Mouse (Mus musculus): ENCODE data around the gene Nrsn2. TPM values are rescaled to one million over a fixed set of nuclear protein-coding genes. Genes with fewer than 3 reads are reported as not detected.
A peak's percentile ranks its signal among the peaks of the same experiment; 100 is the strongest.

Nrsn2 gene
- polyA plus RNA-seq (2015; fragmentation: Nextera tagmentation; extraction: Ambion mirVana), result 1.0 and 1.5 TPM in 2 replicates

DNA sequence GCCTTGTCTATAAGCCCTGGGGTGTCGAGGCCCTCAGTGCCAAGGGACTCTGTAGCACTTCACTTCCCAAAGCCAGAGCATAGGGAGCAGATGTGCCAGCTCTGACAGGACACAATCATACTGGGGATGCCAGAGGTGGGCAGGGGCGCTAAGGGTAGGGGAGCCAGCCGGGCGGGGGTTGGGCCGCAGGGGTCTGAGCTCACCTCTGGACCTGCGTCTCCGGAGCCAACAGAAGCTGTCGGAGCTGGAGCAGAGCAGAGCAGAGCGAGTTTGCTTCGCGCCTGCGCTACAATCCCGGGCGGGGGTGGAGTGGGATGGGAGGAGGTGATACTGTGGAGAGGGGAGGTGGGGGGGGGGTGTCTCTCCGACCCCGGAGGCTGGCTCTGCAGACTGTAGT is at the start of gene Nrsn2:
Nrsn2 (minus strand) TSS at position 294 of the 397 bp plus-strand sequence.
- no peak within 1 kb of the TSS for H3K9ac ChIP-seq
- H3K9me3 ChIP-seq, result no peaks in the 10 kb centered on the region
- H3K27me3 ChIP-seq, result peaks cover 23% of the 10 kb centered on the region
- H3K4me1 ChIP-seq, result peaks cover 14% of the 10 kb centered on the region
- no peaks in the 10 kb centered on the region for H3K36me3 ChIP-seq
- peak within 1 kb of the TSS; percentile 16 for H3K4me3 ChIP-seq
- 1% methylated on average over 11 of the region's 16 CpGs for WGBS
- ATAC-seq (ENCODE audit: insufficient number of reproducible peaks, low FRiP score, low TSS enrichment, low read depth), result no peak
- no peak within 1 kb of the TSS for H3K27ac ChIP-seq
- peak within 1 kb of the TSS; percentile 32 for H3K4me2 ChIP-seq

DNA sequence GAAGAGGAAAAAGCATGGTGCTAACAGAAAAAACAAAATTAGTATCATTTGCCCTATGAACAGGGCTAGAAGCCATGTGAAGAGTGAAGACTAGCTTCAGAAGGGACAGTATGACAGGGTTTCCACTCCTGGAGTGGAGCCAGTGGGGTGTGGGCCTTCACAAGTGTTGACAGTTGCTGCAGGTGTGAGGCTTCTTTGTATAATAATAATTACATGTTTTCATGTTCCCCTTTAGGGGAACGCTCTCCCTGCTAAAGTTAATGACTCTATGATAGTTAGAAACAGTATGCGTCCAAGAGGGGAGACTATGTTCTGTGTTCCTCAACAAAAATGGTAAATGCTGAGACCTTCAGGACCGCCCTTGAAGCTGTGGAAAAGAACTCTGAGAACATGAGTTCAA is 39.3 kb upstream of the Nrsn2 start:
- Histone ChIP-seq H3K27me3 (no peaks in the 10 kb centered on the region), H3K4me3 (peak overlapping the region; percentile 80; the same call in 1 of the 2 replicates), H3K9ac (no peak overlapping the region), H3K4me2 (peak overlapping the region; percentile 84; the same call in 1 of the 2 replicates), H3K9me3 (no peaks in the 10 kb centered on the region), H3K27ac (peak overlapping the region; percentile 96), H3K4me1 (peaks cover 32% of the 10 kb centered on the region), H3K36me3 (no peaks in the 10 kb centered on the region)
- ATAC-seq (ENCODE audit: insufficient number of reproducible peaks, low FRiP score, low TSS enrichment, low read depth), result no peak
- WGBS, result 91% methylated on average over 3 of the region's 3 CpGs

DNA sequence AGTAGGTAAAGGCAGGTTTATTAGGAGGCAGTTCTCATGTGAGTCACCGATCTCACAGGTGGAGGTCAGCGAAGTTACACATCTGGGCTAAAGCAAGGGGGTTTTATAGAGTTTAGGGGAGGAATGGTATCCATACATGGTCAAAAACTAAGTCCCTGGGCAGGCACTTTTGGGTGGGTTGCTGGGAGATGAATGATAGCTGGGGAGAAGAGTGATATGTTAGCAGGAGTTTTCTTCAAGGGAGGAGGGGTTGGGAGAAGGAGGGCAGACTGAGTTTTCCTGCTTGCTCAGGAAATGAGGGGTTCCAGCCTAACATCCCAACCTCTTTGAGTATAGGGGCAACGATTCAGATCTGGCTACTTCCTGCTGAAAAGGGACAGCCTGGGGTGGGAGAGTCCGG is 38.8 kb upstream of the Nrsn2 start, which contains the start of gene 6820408C15Rik:
6820408C15Rik (plus strand) TSS at position 301 of the 400 bp plus-strand sequence.
- H3K9ac ChIP-seq, result peak within 1 kb of the TSS; percentile 90
- no peaks in the 10 kb centered on the region for H3K27me3 ChIP-seq
- no peak for ATAC-seq (ENCODE audit: insufficient number of reproducible peaks, low FRiP score, low TSS enrichment, low read depth)
- peak within 1 kb of the TSS; percentile 96 for H3K27ac ChIP-seq
- 20% methylated on average over 4 of the region's 4 CpGs for WGBS
- H3K4me2 ChIP-seq, result peak within 1 kb of the TSS; percentile 84
- no peaks in the 10 kb centered on the region for H3K36me3 ChIP-seq
- no peaks in the 10 kb centered on the region for H3K9me3 ChIP-seq
- peaks cover 37% of the 10 kb centered on the region for H3K4me1 ChIP-seq
- peak within 1 kb of the TSS; percentile 80 for H3K4me3 ChIP-seq

DNA sequence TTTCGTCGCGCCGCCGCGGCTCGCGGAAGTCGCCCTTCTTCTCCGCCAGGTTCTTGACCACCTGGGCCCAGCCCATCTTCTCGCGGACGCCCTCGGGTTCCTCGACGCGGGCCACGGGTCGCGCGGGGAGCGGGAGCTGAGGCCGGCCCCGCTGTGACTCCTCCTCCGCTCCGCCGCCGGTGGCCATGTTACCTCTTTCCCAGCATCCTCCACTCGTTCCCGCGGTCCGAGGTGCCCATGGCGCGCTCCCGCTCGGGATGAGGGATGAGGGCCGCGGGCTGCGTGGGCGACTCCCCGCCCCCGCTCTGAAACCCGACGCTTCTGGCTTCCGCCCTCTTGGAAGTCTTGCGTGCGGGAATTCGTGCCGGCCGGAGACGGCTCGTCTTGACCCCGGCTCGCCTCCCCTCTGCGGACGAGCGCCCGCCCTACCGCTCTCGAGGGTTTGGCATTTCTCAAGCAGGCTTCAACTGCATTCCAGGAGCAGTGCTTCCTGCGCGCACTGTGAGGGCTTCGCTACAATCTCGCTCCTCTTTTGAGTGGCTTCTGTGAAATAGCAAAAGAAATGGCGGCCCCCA is 38.2 kb upstream of the Nrsn2 start, which contains the start of gene Zcchc3:
Zcchc3 (minus strand) TSS at position 437 of the 575 bp plus-strand sequence.
- peak within 1 kb of the TSS; percentile 96 for H3K27ac ChIP-seq
- H3K27me3 ChIP-seq, result no peaks in the 10 kb centered on the region
- no peaks in the 10 kb centered on the region for H3K36me3 ChIP-seq
- ATAC-seq (ENCODE audit: insufficient number of reproducible peaks, low FRiP score, low TSS enrichment, low read depth), result peak; percentile 89
- peaks cover 43% of the 10 kb centered on the region for H3K4me1 ChIP-seq
- H3K4me2 ChIP-seq, result peak within 1 kb of the TSS; percentile 84
- H3K9me3 ChIP-seq, result no peaks in the 10 kb centered on the region
- H3K9ac ChIP-seq, result peak within 1 kb of the TSS; percentile 90
- under 1% methylated on average over 47 of the region's 65 CpGs for WGBS
- peak within 1 kb of the TSS; percentile 80 for H3K4me3 ChIP-seq

DNA sequence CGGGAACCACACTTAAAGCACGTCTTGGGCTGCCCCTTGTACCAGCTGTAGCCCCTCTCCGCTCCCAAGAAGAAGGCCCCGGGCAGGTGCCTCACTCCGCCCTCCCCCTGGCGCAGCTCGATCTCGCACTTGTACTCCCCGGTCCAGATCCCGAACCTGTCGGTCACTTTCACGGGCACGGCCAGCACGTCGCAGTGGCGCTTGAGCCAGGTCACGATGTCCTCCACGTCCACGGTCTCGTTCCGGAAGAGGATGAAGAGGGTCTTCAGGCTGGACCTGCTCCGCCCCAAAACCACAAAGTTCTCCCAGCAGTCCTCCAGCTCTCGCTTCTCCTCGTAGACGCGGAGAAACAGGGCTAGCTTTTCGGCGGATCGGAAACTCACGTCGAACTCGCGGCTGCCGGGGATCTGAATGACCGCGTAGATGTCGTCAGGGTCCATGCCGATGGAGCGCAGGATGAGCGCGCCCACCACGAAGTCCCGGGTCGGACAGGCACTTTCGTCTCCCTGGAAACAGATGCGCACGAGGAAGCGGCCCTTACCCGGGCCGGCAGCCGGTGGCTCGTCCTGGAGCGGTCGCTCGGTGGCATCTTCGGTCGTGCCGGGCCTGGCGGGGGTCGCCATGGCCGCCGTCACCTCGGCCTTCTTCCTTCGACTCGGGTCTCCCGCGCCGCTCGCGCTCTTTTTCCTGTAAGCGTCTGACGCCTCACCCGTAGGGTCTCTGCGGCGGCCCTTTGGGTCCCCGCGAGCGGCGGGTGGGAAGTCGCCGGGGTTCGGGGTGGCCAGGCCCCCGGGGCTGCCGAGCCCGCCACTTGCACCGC is 37.5 kb upstream of the Nrsn2 start:
- ATAC-seq (ENCODE audit: insufficient number of reproducible peaks, low FRiP score, low TSS enrichment, low read depth), result no peak
- under 1% methylated on average over 86 of the region's 86 CpGs for WGBS
- H3K4me1 ChIP-seq, result peaks cover 47% of the 10 kb centered on the region

DNA sequence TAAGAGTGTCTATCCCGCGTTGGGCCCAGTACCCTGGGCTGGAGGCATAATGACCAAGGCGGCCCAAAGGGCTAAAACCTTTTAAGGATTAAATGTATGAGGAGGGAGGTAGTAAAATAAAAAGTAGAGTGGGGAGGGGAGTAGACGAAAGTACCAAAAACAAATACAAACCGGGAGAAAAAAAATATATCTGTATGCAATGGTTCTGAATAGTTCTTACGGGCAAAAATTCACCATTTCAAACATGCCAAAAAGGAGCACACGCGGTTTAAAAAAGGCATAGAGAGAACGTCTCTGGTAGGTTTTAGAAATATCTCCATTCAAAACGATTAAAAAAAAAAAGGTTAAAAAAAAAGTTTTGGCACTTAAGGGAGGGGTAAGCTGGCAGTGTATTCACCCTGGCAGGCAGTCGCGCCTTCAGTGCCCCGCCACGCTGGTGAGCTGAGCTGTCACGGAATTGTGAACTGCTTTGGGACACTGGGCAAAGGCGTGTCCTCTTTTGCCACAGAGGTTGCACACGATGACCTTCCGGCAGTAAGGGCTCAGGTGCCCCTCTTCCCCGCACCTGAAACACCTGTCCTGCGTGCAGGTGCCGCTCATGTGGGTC is 36.8 kb upstream of the Nrsn2 start:
- ATAC-seq (ENCODE audit: insufficient number of reproducible peaks, low FRiP score, low TSS enrichment, low read depth), result no peak
- Histone ChIP-seq H3K4me2 (peak overlapping the region; percentile 84), H3K4me1 (peaks cover 47% of the 10 kb centered on the region), H3K27ac (peak overlapping the region; percentile 96), H3K36me3 (no peaks in the 10 kb centered on the region), H3K27me3 (no peaks in the 10 kb centered on the region), H3K9me3 (no peaks in the 10 kb centered on the region), H3K4me3 (peak overlapping the region; percentile 80), H3K9ac (peak overlapping the region; percentile 90)
- 3% methylated on average over 21 of the region's 21 CpGs for WGBS

More for the DNA sequence above, 37.5 kb upstream of the Nrsn2 start:
- Histone ChIP-seq H3K36me3 (no peaks in the 10 kb centered on the region), H3K9ac (peak overlapping the region; percentile 90), H3K4me3 (peak overlapping the region; percentile 80), H3K9me3 (no peaks in the 10 kb centered on the region), H3K27ac (peak overlapping the region; percentile 96), H3K27me3 (no peaks in the 10 kb centered on the region), H3K4me2 (peak overlapping the region; percentile 84)

DNA sequence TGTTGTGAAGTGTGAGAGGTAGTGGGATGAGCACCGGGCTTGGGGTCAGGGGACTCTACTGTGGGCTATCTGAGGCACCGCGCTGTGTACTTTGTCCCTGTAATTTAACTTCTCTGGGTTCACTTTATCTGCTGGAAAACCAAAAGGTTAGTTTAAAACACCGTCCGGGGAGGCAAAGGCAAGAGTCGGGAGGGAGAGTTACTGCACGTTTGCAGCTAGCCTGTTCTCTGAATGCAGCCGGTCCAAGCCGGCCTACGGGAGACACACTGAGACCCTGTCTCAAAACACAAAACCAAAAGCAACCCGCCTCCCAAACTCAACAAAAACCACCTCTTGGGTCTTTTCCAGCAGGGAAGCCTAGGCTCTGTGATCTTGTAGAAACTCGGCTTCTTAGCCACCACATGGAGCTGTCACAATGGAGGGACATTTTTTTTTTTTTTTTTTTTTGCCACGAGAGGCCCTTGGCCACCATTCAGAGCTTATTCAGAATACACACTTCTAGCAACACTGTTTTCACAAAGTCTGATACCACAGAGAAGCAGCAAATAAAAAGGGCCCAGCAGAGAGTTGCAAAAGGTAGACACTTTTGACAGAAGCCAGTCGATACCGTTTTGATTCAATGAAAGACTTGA is 36.2 kb upstream of the Nrsn2 start:
- Histone ChIP-seq H3K4me1 (peaks cover 47% of the 10 kb centered on the region), H3K9ac (peak overlapping the region; percentile 90), H3K36me3 (no peaks in the 10 kb centered on the region), H3K9me3 (no peaks in the 10 kb centered on the region), H3K27ac (peak overlapping the region; percentile 96), H3K4me3 (peak overlapping the region; percentile 80), H3K4me2 (peak overlapping the region; percentile 84), H3K27me3 (no peaks in the 10 kb centered on the region)
- WGBS, result 8% methylated on average over 15 of the region's 15 CpGs
- no peak for ATAC-seq (ENCODE audit: insufficient number of reproducible peaks, low FRiP score, low TSS enrichment, low read depth)

DNA sequence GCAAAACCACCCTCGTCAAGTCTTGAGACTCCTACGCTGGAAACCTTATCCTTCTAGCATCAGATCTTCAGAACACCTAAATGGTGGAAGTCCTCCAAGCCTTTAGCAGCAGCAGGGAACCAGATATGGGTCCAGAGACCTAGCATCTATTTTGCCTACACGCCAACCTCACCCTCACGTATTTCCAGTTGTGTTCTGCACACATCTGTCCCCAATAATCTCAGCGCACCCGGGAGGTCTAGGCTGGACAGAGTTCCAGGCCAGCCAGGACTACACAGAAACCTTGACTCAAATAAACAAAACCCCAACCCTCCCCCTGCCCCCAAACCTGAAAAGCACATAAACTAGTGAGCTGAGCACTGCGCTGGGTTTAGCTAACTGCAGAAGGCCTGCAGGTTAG is 35.0 kb upstream of the Nrsn2 start:
- Histone ChIP-seq H3K9ac (no peak overlapping the region), H3K9me3 (no peaks in the 10 kb centered on the region), H3K4me1 (peaks cover 51% of the 10 kb centered on the region), H3K4me3 (peak overlapping the region; percentile 80), H3K27ac (peak overlapping the region; percentile 96), H3K36me3 (no peaks in the 10 kb centered on the region), H3K4me2 (peak overlapping the region; percentile 84), H3K27me3 (no peaks in the 10 kb centered on the region)
- no peak for ATAC-seq (ENCODE audit: insufficient number of reproducible peaks, low FRiP score, low TSS enrichment, low read depth)
- WGBS, result 6% methylated on average over 7 of the region's 7 CpGs

DNA sequence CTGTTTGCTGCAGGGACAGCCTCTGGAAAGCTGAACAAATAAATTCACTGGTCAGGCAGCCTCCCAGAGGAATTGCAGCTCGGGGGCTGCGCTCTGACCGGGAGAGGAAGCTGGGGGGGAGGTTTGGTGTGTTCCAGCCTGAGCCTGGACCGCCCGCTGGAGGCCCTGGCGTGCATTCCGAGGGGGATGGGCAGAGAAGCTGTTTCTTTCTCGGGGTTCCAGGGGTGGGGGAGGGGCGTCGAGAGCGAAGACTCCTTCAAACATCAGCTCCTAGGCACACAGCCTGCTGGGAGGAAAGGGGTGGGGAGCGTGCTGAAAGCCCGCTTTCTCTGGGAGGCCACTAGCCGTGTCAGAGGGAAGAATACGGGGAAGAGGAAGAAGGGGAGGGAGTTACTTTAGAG is 34.5 kb upstream of the Nrsn2 start:
- peaks cover 55% of the 10 kb centered on the region for H3K4me1 ChIP-seq
- H3K27me3 ChIP-seq, result no peaks in the 10 kb centered on the region
- peak overlapping the region; percentile 96 for H3K27ac ChIP-seq
- H3K9me3 ChIP-seq, result no peaks in the 10 kb centered on the region
- no peaks in the 10 kb centered on the region for H3K36me3 ChIP-seq
- peak overlapping the region; percentile 84 for H3K4me2 ChIP-seq
- peak; percentile 76 for ATAC-seq (ENCODE audit: insufficient number of reproducible peaks, low FRiP score, low TSS enrichment, low read depth)
- no peak overlapping the region for H3K9ac ChIP-seq
- 2% methylated on average over 15 of the region's 15 CpGs for WGBS
- H3K4me3 ChIP-seq, result peak overlapping the region; percentile 80

DNA sequence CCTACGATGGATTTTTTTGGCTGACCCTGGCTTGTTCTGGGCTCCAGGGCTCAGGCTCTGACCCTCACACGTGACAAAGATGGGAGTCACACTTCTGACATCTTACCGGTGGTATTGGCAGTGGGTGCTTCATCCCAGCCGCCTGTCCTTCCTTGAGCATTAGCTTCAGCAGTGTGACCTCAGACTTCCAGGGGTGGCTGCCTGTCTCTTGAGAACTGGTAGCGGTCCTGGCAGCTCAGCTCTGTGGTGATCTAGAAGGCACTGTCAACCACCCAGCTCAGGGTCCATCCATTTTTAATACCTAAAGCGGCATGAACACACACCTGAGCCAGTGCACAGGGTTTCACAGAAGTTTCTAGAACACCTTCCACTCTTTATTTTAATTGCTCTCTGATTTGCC is 33.3 kb upstream of the Nrsn2 start:
- no peak overlapping the region for H3K4me3 ChIP-seq
- WGBS, result 78% methylated on average over 6 of the region's 6 CpGs
- H3K9ac ChIP-seq, result no peak overlapping the region
- no peaks in the 10 kb centered on the region for H3K27me3 ChIP-seq
- ATAC-seq (ENCODE audit: insufficient number of reproducible peaks, low FRiP score, low TSS enrichment, low read depth), result no peak
- no peaks in the 10 kb centered on the region for H3K36me3 ChIP-seq
- H3K9me3 ChIP-seq, result no peaks in the 10 kb centered on the region
- H3K4me2 ChIP-seq, result no peak overlapping the region
- H3K4me1 ChIP-seq, result peaks cover 58% of the 10 kb centered on the region
- H3K27ac ChIP-seq, result no peak overlapping the region

DNA sequence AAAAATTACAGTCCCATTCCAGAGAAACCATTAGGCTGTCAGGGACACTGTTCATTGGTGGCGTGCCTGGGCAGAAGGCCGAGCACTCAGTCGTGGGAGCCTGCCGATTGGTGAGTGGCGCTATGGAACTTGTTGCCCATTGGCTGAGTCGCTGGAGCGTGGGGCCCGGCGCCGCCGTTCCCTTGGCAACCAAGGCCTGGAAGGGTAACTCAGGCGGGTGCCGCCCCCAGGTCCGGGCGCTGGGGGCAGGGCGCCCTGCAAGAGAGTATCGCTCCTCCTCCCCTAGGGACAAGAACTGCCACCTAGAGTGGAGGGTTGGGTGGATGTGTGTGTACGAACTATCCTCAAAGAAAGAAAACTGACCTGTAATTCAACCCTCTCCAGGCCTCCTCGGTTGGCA is 29.7 kb upstream of the Nrsn2 start:
- peak; percentile 92 for ATAC-seq (ENCODE audit: insufficient number of reproducible peaks, low FRiP score, low TSS enrichment, low read depth)
- Histone ChIP-seq H3K4me3 (peak overlapping the region; percentile 37), H3K9ac (no peak overlapping the region), H3K27me3 (no peaks in the 10 kb centered on the region), H3K9me3 (no peaks in the 10 kb centered on the region), H3K36me3 (no peaks in the 10 kb centered on the region), H3K4me2 (peak overlapping the region; percentile 57), H3K27ac (peak overlapping the region; percentile 77), H3K4me1 (peaks cover 36% of the 10 kb centered on the region)
- WGBS, result under 1% methylated on average over 19 of the region's 19 CpGs
